Comparison of ENCODE assay signal across 9 mouse cellular contexts in genomic region chr4:114907056-114907917, GRCm38 (mm10). TPM values are rescaled to one million over a fixed set of nuclear protein-coding genes. Genes with fewer than 3 reads are reported as not detected.
DNase-seq lines count a peak whose midpoint lies in the region; ATAC-seq and TF ChIP-seq lines count a peak whose summit lies in the region.
"Had no signal": no experiment of that assay in that cellular context is flagged by ENCODE, and none has a peak within 500 bp of the region (broad histone marks: within the 10 kb centered on the region; RNA-seq: fewer than 3 reads in every experiment).

No protein-coding gene starts in this region.

- peak overlapping the region; percentile 75 for H3K9ac ChIP-seq in kidney, embryonic 16.5 days (replicated peaks; ENCODE audit: low read length)

- H3K4me1 ChIP-seq in embryonic fibroblast, embryonic 13.5 days (ENCODE audit: control insufficient read depth, insufficient read depth, low read length) = no peaks in the 10 kb centered on the region
- peaks cover 14% of the 10 kb centered on the region; the same call in 1 of the 2 replicates for H3K4me1 ChIP-seq in kidney, embryonic 16.5 days (ENCODE audit: insufficient read depth, low read length)

- peak; percentile 19 for DNase-seq in gastrocnemius, postnatal 10 days
- DNase-seq in gastrocnemius, adult 18-20 months (ENCODE audit: low spot score) = no peak
- DNase-seq in neural tube, embryonic 10.5 days (ENCODE audit: extremely low spot score, low spot score) = peak; percentile 68
- DNase-seq in spleen, postnatal 14 days (ENCODE audit: low spot score in 2 of 2) = no peak

- 2% methylated on average over 74 of the region's 74 CpGs for WGBS in kidney, embryonic 16.5 days

- H3K4me3 ChIP-seq in embryonic fibroblast, embryonic 13.5 days (ENCODE audit: insufficient read depth, low read length) = peak overlapping the region; percentile 39
- H3K4me3 ChIP-seq in kidney, embryonic 16.5 days (ENCODE audit: low read length) = peak overlapping the region; percentile 69
- H3K4me3 ChIP-seq: erythroblast, embryonic 14.5 days had no signal

- no peak overlapping the region for H3K27ac ChIP-seq in embryonic fibroblast, embryonic 13.5 days (ENCODE audit: insufficient read depth, low read length)
- H3K27ac ChIP-seq in kidney, embryonic 16.5 days (ENCODE audit: low read length) = peak overlapping the region; percentile 94

- no peaks in the 10 kb centered on the region for H3K9me3 ChIP-seq in kidney, embryonic 16.5 days (ENCODE audit: low read length)

- TF ChIP-seq CTCF in embryonic fibroblast, embryonic 13.5 days (IDR thresholded peaks at IDR 0.05; ENCODE audit: borderline replicate concordance, insufficient read depth, low read length) = no peak

- ATAC-seq in CD4-positive, CD25-positive, alpha-beta regulatory T cell, adult 4 months = peak; percentile 0
- ATAC-seq in kidney, embryonic 16.5 days (ENCODE audit: low FRiP score, low TSS enrichment) = no peak
- ATAC-seq in monocyte, adult 5-6 weeks (replicated peaks; ENCODE audit: insufficient number of reproducible peaks, low FRiP score, low TSS enrichment, poor library complexity, severe bottlenecking) = no peak

- peaks cover 66% of the 10 kb centered on the region for H3K27me3 ChIP-seq in kidney, embryonic 16.5 days (ENCODE audit: insufficient read depth, low read length)

- H3K4me2 ChIP-seq in kidney, embryonic 16.5 days (replicated peaks; ENCODE audit: low read depth, low read length) = peak overlapping the region; percentile 79

- H3K36me3 ChIP-seq in kidney, embryonic 16.5 days (ENCODE audit: insufficient read depth, low read length) = no peaks in the 10 kb centered on the region

- no peak for TF ChIP-seq POLR2A in embryonic fibroblast, embryonic 13.5 days (IDR thresholded peaks at IDR 0.05; ENCODE audit: low read depth, low read length)

RNA-seq across cellular contexts. Expression of gene Foxd2, which starts 1.4 kb away (rescaled TPM):
- total RNA-seq in gastrocnemius, postnatal 10 days (2021) = under 1 TPM; 0.85 to 0.90 TPM
- total RNA-seq in gastrocnemius, adult 18-20 months (2021) = under 1 TPM in 1 of 2 experiments, not detected in 1; 0.24 TPM
- polyA plus RNA-seq in CD4-positive, CD25-positive, alpha-beta regulatory T cell, adult 4 months (2017; shearing (Covaris generic)) = under 1 TPM in 1 of 2 experiments, not detected in 1; 0.16 TPM
- polyA plus RNA-seq in embryonic fibroblast, embryonic 13.5 days (2011; ENCODE audit: insufficient read length, low read depth, missing spikeins) = 0.47 and 0.94 TPM in 2 replicates
- 1.8 and 2.5 TPM in 2 replicates for polyA plus RNA-seq in kidney, embryonic 16.5 days (2015; fragmentation: Nextera tagmentation; extraction: Ambion mirVana)
- total RNA-seq in monocyte, adult 5-6 weeks (2017) = 0.10 to 1.5 TPM (median 0.75 TPM) in 3 replicates

RNA-seq across cellular contexts. Expression of gene Foxe3, which starts 18.5 kb away (rescaled TPM):
- total RNA-seq in gastrocnemius, postnatal 10 days (2021) = not detected
- total RNA-seq in gastrocnemius, adult 18-20 months (2021) = not detected
- polyA plus RNA-seq in CD4-positive, CD25-positive, alpha-beta regulatory T cell, adult 4 months (2017; shearing (Covaris generic)) = not detected
- polyA plus RNA-seq in embryonic fibroblast, embryonic 13.5 days (2011; ENCODE audit: insufficient read length, low read depth, missing spikeins) = not detected in 2 replicates
- polyA plus RNA-seq in kidney, embryonic 16.5 days (2015; fragmentation: Nextera tagmentation; extraction: Ambion mirVana) = not detected in 2 replicates
- total RNA-seq in monocyte, adult 5-6 weeks (2017) = not detected in 3 replicates
- polyA plus RNA-seq: erythroblast, embryonic 14.5 days had no signal

Comparison
In these comparisons a context has a peak if more than half of its experiments do, and no peak if none do; other contexts are left out.
1. DNase-seq: peak in gastrocnemius, postnatal 10 days (single experiment) and neural tube, embryonic 10.5 days (single experiment); none in gastrocnemius, adult 18-20 months (single experiment) and spleen, postnatal 14 days (0 of 2).